Comparison of ENCODE assay signal across 8 mouse cellular contexts in genomic region chr15:94139534-94139958, GRCm38 (mm10).
A peak's percentile ranks its signal among the peaks of the same experiment; 100 is the strongest.
DNase-seq lines count a peak whose midpoint lies in the region; ATAC-seq lines count a peak whose summit lies in the region.
"Had no signal": no experiment of that assay in that cellular context is flagged by ENCODE, and none has a peak within 500 bp of the region (broad histone marks: within the 10 kb centered on the region; RNA-seq: fewer than 3 reads in every experiment).

No protein-coding gene starts in this region.

- no peak overlapping the region for H3K9ac ChIP-seq in heart, embryonic 14.5 days (ENCODE audit: low read length)
- H3K9ac ChIP-seq in midbrain, embryonic 16.5 days (ENCODE audit: low read depth, low read length): no peak overlapping the region
- H3K9ac ChIP-seq: liver, embryonic 15.5 days had no signal

- H3K36me3 ChIP-seq in heart, embryonic 14.5 days (ENCODE audit: control insufficient read depth, insufficient read depth, low read length): no peaks in the 10 kb centered on the region
- no peaks in the 10 kb centered on the region for H3K36me3 ChIP-seq in midbrain, embryonic 16.5 days (ENCODE audit: control insufficient read depth, insufficient read depth, low read length)
- H3K36me3 ChIP-seq: liver, embryonic 15.5 days had no signal

- no peaks in the 10 kb centered on the region for H3K27me3 ChIP-seq in heart, embryonic 14.5 days (ENCODE audit: control insufficient read depth, insufficient read depth, low read length)
- no peaks in the 10 kb centered on the region for H3K27me3 ChIP-seq in midbrain, embryonic 16.5 days (ENCODE audit: control insufficient read depth, insufficient read depth, low read depth, low read length)
- H3K27me3 ChIP-seq: liver, embryonic 15.5 days had no signal

- peak overlapping the region; percentile 21; the same call in 1 of the 2 replicates for H3K4me2 ChIP-seq in heart, embryonic 14.5 days (ENCODE audit: low read length)
- H3K4me2 ChIP-seq in midbrain, embryonic 16.5 days (ENCODE audit: low read length): no peak overlapping the region
- H3K4me2 ChIP-seq: liver, embryonic 15.5 days had no signal

- H3K4me3 ChIP-seq in heart, embryonic 14.5 days (ENCODE audit: control insufficient read depth in 1 of 2, insufficient read depth in 1 of 2, low read depth in 1 of 2, low read length in 2 of 2): no peak overlapping the region
- no peak overlapping the region for H3K4me3 ChIP-seq in midbrain, embryonic 16.5 days (ENCODE audit: low read depth, low read length)
- H3K4me3 ChIP-seq: liver, embryonic 15.5 days had no signal

- no peak for ATAC-seq in heart, embryonic 14.5 days (ENCODE audit: insufficient number of reproducible peaks, insufficient read depth, low FRiP score, low read depth)
- no peak for ATAC-seq in midbrain, embryonic 16.5 days

- DNase-seq in ES-CJ7 (ENCODE audit: low read depth, low spot score): peak; percentile 21
- DNase-seq in R1 (ENCODE audit: low read depth, low spot score): peak; percentile 13
- DNase-seq in lung, adult 18-20 months: peak; percentile 23 to 24
- DNase-seq in spleen, postnatal 4 days (ENCODE audit: low spot score in 2 of 2): no peak
- no peak for DNase-seq in MN1 (ENCODE audit: low spot score)

- WGBS in heart, embryonic 14.5 days: 54% methylated on average over 13 of the region's 13 CpGs
- 70% methylated on average over 13 of the region's 13 CpGs for WGBS in midbrain, embryonic 16.5 days

- H3K9me3 ChIP-seq in heart, embryonic 14.5 days (ENCODE audit: control insufficient read depth, low read length): no peaks in the 10 kb centered on the region; the same call in 1 of the 2 replicates
- no peaks in the 10 kb centered on the region for H3K9me3 ChIP-seq in midbrain, embryonic 16.5 days (replicated peaks; ENCODE audit: control insufficient read depth, low read length, poor library complexity, severe bottlenecking)
- H3K9me3 ChIP-seq: liver, embryonic 15.5 days had no signal

- H3K27ac ChIP-seq in heart, embryonic 14.5 days (replicated peaks in 1 of 2; ENCODE audit: control insufficient read depth in 1 of 2, insufficient read depth in 1 of 2, low read depth in 2 of 2, low read length in 2 of 2): no peak overlapping the region
- no peak overlapping the region for H3K27ac ChIP-seq in midbrain, embryonic 16.5 days (ENCODE audit: low read length)
- H3K27ac ChIP-seq: liver, embryonic 15.5 days had no signal

- H3K4me1 ChIP-seq in heart, embryonic 14.5 days (ENCODE audit: control insufficient read depth in 2 of 2, insufficient read depth in 2 of 2, low read length in 2 of 2): 0 out of 4 replicates have a peak, but pooled peaks cover 0 to 4% of the 10 kb centered on the region in 2 experiments
- H3K4me1 ChIP-seq in midbrain, embryonic 16.5 days (ENCODE audit: control insufficient read depth, insufficient read depth, low read length): peaks cover 2% of the 10 kb centered on the region; the same call in 1 of the 2 replicates
- H3K4me1 ChIP-seq: liver, embryonic 15.5 days had no signal

Comparison
In these comparisons a context has a peak if more than half of its experiments do, and no peak if none do; other contexts are left out.
1. DNase-seq: peak in ES-CJ7 (single experiment), R1 (single experiment) and lung, adult 18-20 months (2 of 2); none in spleen, postnatal 4 days (0 of 2) and MN1 (single experiment).